Mouse (Mus musculus) midbrain, embryonic 15.5 days (tissue): ENCODE results near the gene Dek. TPM values are rescaled to one million over a fixed set of nuclear protein-coding genes. Genes with fewer than 3 reads are reported as not detected.

Source experiments
- ATAC-seq: fragments of 200-750 bp; cut with Nextera tagmentation; replicated peaks from 2 replicates; pipeline ENCODE4 v1.8.0; 2017; ENCODE audit warnings: moderate TSS enrichment
- H3K27ac ChIP-seq: fragments of 300-500 bp; sonication (generic); 2 replicates; pipeline ENCODE4 v1.5.1; 2015; ENCODE audit warnings: mild to moderate bottlenecking, inconsistent platforms
- H3K27me3 ChIP-seq: fragments of 300-500 bp; sonication (generic); replicated peaks from 2 replicates; pipeline ENCODE4 v1.6.1; 2015; ENCODE audit warnings: inconsistent platforms
- H3K36me3 ChIP-seq: fragments of 300-500 bp; sonication (generic); replicated peaks from 2 replicates; pipeline ENCODE4 v1.6.1; 2015; ENCODE audit warnings: inconsistent platforms
- H3K4me1 ChIP-seq: fragments of 300-500 bp; sonication (generic); 2 replicates; pipeline ENCODE4 v1.6.1; 2015; ENCODE audit warnings: inconsistent platforms
- H3K4me2 ChIP-seq: fragments of 300-500 bp; sonication (generic); 2 replicates; pipeline ENCODE4 v1.6.1; 2015; ENCODE audit warnings: inconsistent platforms, mild to moderate bottlenecking, moderate library complexity
- H3K4me3 ChIP-seq: fragments of 300-500 bp; sonication (generic); 2 replicates; pipeline ENCODE4 v1.5.1; 2015; ENCODE audit warnings: mild to moderate bottlenecking, inconsistent platforms
- H3K9ac ChIP-seq: fragments of 300-500 bp; sonication (generic); 2 replicates; pipeline ENCODE4 v1.6.1; 2015; ENCODE audit warnings: mild to moderate bottlenecking, inconsistent platforms
- H3K9me3 ChIP-seq: fragments of 300-500 bp; sonication (generic); 2 replicates; pipeline ENCODE4 v1.6.1; 2016; ENCODE audit warnings: inconsistent platforms
- WGBS: fragments of 180-500 bp; shearing (Covaris S2); methylation state at CpG from one replicate; pipeline ENCODE4 v1.1.7; 2015; ENCODE audit warnings: mixed read lengths; 5-methylcytosine and 5-hydroxymethylcytosine counted together
- polyA plus RNA-seq: library from polyadenylated mRNA; unstranded; fragments of >200 nt; fragmentation: Nextera tagmentation; extraction: Ambion mirVana; gene quantifications from 2 replicates; pipeline ENCODE4 v1.2.1, GENCODE M21; 2015

Gene Dek
- polyA plus RNA-seq, 1 experiment from 2014 or later = 112 TPM

- no peaks in the 10 kb centered on the region for H3K36me3 ChIP-seq
- no peaks in the 10 kb centered on the region for H3K9me3 ChIP-seq
- whole genome bisulfite sequencing = 84% methylated on average over 8 of the region's 8 CpGs
- H3K27ac ChIP-seq = no peak overlapping the region
- H3K4me1 ChIP-seq = no peaks in the 10 kb centered on the region
- no peak for ATAC-seq
- no peak overlapping the region for H3K9ac ChIP-seq
- H3K4me3 ChIP-seq = no peak overlapping the region
- no peaks in the 10 kb centered on the region for H3K27me3 ChIP-seq
- H3K4me2 ChIP-seq = no peak overlapping the region
These were observed 27.1 kb upstream of the Dek start for GRCm38 (mm10) chr13:47133058-47133457.

- Histone ChIP-seq H3K27me3 (peaks cover 4% of the 10 kb centered on the region; the same call in 1 of the 2 replicates), H3K36me3 (no peaks in the 10 kb centered on the region), H3K27ac (no peak overlapping the region), H3K9ac (no peak overlapping the region), H3K9me3 (no peaks in the 10 kb centered on the region), H3K4me2 (no peak overlapping the region), H3K4me3 (no peak overlapping the region), H3K4me1 (no peaks in the 10 kb centered on the region)
- no peak for ATAC-seq
- WGBS = 63% methylated on average over 4 of the region's 4 CpGs
These were observed 23.1 kb upstream of the Dek start for GRCm38 (mm10) chr13:47129090-47129489.

- 79% methylated on average over 5 of the region's 5 CpGs for WGBS
These were observed 19.6 kb upstream of the Dek start for GRCm38 (mm10) chr13:47125595-47125994.

GRCm38 (mm10) chr13:47124986-47125385 lies 19.0 kb upstream of the Dek start:
- peaks cover 18% of the 10 kb centered on the region for H3K4me1 ChIP-seq
- H3K9ac ChIP-seq = no peak overlapping the region
- H3K9me3 ChIP-seq = no peaks in the 10 kb centered on the region
- H3K4me2 ChIP-seq = no peak overlapping the region
- H3K27ac ChIP-seq = no peak overlapping the region
- H3K36me3 ChIP-seq = no peaks in the 10 kb centered on the region
- H3K4me3 ChIP-seq = no peak overlapping the region
- no peak for ATAC-seq
- WGBS = 86% methylated on average over 6 of the region's 6 CpGs
- peaks cover 19% of the 10 kb centered on the region for H3K27me3 ChIP-seq

More at GRCm38 (mm10) chr13:47125595-47125994, 19.6 kb upstream of the Dek start:
- no peaks in the 10 kb centered on the region for H3K36me3 ChIP-seq
- peaks cover 19% of the 10 kb centered on the region for H3K27me3 ChIP-seq
- no peaks in the 10 kb centered on the region for H3K9me3 ChIP-seq
- no peak overlapping the region for H3K4me2 ChIP-seq
- no peak for ATAC-seq
- no peak overlapping the region for H3K4me3 ChIP-seq
- peaks cover 18% of the 10 kb centered on the region for H3K4me1 ChIP-seq
- no peak overlapping the region for H3K9ac ChIP-seq
- H3K27ac ChIP-seq = no peak overlapping the region

- H3K4me2 ChIP-seq = no peak overlapping the region
- no peak overlapping the region for H3K27ac ChIP-seq
- no peaks in the 10 kb centered on the region for H3K36me3 ChIP-seq
- peaks cover 19% of the 10 kb centered on the region for H3K27me3 ChIP-seq
- no peak overlapping the region for H3K4me3 ChIP-seq
- H3K9ac ChIP-seq = no peak overlapping the region
- WGBS = 42% methylated on average over 3 of the region's 3 CpGs
- H3K4me1 ChIP-seq = peaks cover 18% of the 10 kb centered on the region
- no peak for ATAC-seq
- H3K9me3 ChIP-seq = no peaks in the 10 kb centered on the region
These were observed 18.4 kb upstream of the Dek start for GRCm38 (mm10) chr13:47124449-47124848.

GRCm38 (mm10) chr13:47122537-47123430 lies 16.8 kb upstream of the Dek start, which contains the start of gene Rnf144b:
Gene Rnf144b (plus strand): TSS chr13:47122656.
- Histone ChIP-seq H3K4me1 (peaks cover 18% of the 10 kb centered on the region), H3K4me2 (peak within 1 kb of the TSS; percentile 95), H3K9me3 (no peaks in the 10 kb centered on the region), H3K36me3 (no peaks in the 10 kb centered on the region), H3K9ac (peak within 1 kb of the TSS; percentile 46), H3K4me3 (peak within 1 kb of the TSS; percentile 46), H3K27ac (no peak within 1 kb of the TSS), H3K27me3 (peaks cover 19% of the 10 kb centered on the region)
- WGBS = 2% methylated on average over 55 of the region's 55 CpGs
- ATAC-seq = no peak; the same call in 1 of the 2 replicates

GRCm38 (mm10) chr13:47121333-47121889 lies 15.4 kb upstream of the Dek start:
- Histone ChIP-seq H3K9me3 (no peaks in the 10 kb centered on the region), H3K4me2 (peak overlapping the region; percentile 95), H3K27me3 (peaks cover 19% of the 10 kb centered on the region), H3K36me3 (no peaks in the 10 kb centered on the region), H3K9ac (no peak overlapping the region), H3K27ac (no peak overlapping the region), H3K4me3 (peak overlapping the region; percentile 46), H3K4me1 (peaks cover 18% of the 10 kb centered on the region)
- WGBS = 34% methylated on average over 12 of the region's 12 CpGs
- ATAC-seq = no peak

- no peak for ATAC-seq
- no peaks in the 10 kb centered on the region for H3K36me3 ChIP-seq
- H3K4me3 ChIP-seq = no peak overlapping the region
These were observed 10.0 kb upstream of the Dek start for GRCm38 (mm10) chr13:47116000-47116399.

GRCm38 (mm10) chr13:47112924-47113323 lies 6.9 kb upstream of the Dek start:
- no peaks in the 10 kb centered on the region for H3K27me3 ChIP-seq
- H3K9me3 ChIP-seq = no peaks in the 10 kb centered on the region
- no peak for ATAC-seq
- no peak overlapping the region for H3K4me2 ChIP-seq
- H3K4me3 ChIP-seq = no peak overlapping the region
- H3K27ac ChIP-seq = no peak overlapping the region
- H3K4me1 ChIP-seq = no peaks in the 10 kb centered on the region
- no peaks in the 10 kb centered on the region for H3K36me3 ChIP-seq
- 72% methylated on average over 3 of the region's 3 CpGs for WGBS
- no peak overlapping the region for H3K9ac ChIP-seq

More at GRCm38 (mm10) chr13:47116000-47116399, 10.0 kb upstream of the Dek start:
- Histone ChIP-seq H3K9me3 (no peaks in the 10 kb centered on the region), H3K9ac (no peak overlapping the region), H3K4me1 (no peaks in the 10 kb centered on the region), H3K4me2 (no peak overlapping the region), H3K27ac (no peak overlapping the region), H3K27me3 (peaks cover under 1% of the 10 kb centered on the region)
- WGBS = 85% methylated on average over 3 of the region's 3 CpGs

- H3K4me3 ChIP-seq = no peak overlapping the region
- no peak overlapping the region for H3K27ac ChIP-seq
- no peaks in the 10 kb centered on the region for H3K9me3 ChIP-seq
- WGBS = 89% methylated on average over 3 of the region's 3 CpGs
- peaks cover 2% of the 10 kb centered on the region; the same call in 1 of the 2 replicates for H3K4me1 ChIP-seq
- no peak overlapping the region for H3K4me2 ChIP-seq
- no peaks in the 10 kb centered on the region for H3K27me3 ChIP-seq
- H3K36me3 ChIP-seq = no peaks in the 10 kb centered on the region
- H3K9ac ChIP-seq = no peak overlapping the region
- no peak for ATAC-seq
These were observed 6.1 kb upstream of the Dek start for GRCm38 (mm10) chr13:47112056-47112455.

GRCm38 (mm10) chr13:47111185-47111584 lies 5.2 kb upstream of the Dek start:
- ATAC-seq = no peak
- WGBS = 74% methylated on average over 3 of the region's 3 CpGs

GRCm38 (mm10) chr13:47109239-47109638 lies 3.2 kb upstream of the Dek start:
- H3K9ac ChIP-seq = no peak overlapping the region
- no peak overlapping the region for H3K27ac ChIP-seq
- H3K27me3 ChIP-seq = no peaks in the 10 kb centered on the region
- H3K36me3 ChIP-seq = no peaks in the 10 kb centered on the region
- no peak overlapping the region for H3K4me2 ChIP-seq
- H3K4me3 ChIP-seq = no peak overlapping the region
- no peak for ATAC-seq
- 90% methylated on average over 2 of the region's 2 CpGs for WGBS
- peaks cover 13% of the 10 kb centered on the region for H3K4me1 ChIP-seq
- H3K9me3 ChIP-seq = no peaks in the 10 kb centered on the region

More at GRCm38 (mm10) chr13:47111185-47111584, 5.2 kb upstream of the Dek start:
- Histone ChIP-seq H3K9me3 (no peaks in the 10 kb centered on the region), H3K27ac (no peak overlapping the region), H3K4me2 (no peak overlapping the region), H3K36me3 (no peaks in the 10 kb centered on the region), H3K4me3 (no peak overlapping the region), H3K27me3 (no peaks in the 10 kb centered on the region), H3K9ac (no peak overlapping the region), H3K4me1 (peaks cover 5% of the 10 kb centered on the region; the same call in 1 of the 2 replicates)
